Mouse (Mus musculus): ENCODE measurements at regions not wholly inside any gene's neighbourhood (a gene's known extent, or its start where the extent isn't known, plus 50 kb on each side); places are given as distances from the start of the nearest gene placed in this dataset.
A peak's percentile ranks its signal among the peaks of the same experiment; 100 is the strongest.

DNA sequence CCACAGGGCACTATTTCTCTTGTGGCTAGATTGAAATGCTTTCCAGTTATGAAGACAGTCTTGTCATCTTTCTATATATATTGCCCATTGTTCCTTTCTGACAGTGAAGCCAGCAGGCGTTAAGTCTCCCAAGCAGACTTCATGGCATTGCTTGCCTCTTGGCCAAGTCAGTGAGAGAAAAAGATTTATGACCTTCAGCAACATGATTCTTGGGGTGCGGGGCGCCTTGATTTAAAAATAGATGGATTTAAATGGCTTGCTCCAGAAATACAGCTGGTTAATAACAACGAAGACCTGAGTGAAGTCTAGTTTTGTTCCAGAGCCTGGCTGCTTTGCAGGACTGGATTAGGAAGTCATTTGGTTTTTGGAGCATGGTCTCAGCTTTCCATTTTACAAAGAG lies 475.2 kb upstream of the Gm26657 start:
- no peak for TF ChIP-seq CTCF (IDR thresholded peaks at IDR 0.05)
- intact Hi-C loops (cut with DNase I), result no loop called here
- H3K4me3 ChIP-seq, result no peak overlapping the region; the same call in 1 of the 2 replicates
- peak overlapping the region; percentile 76 for H3K27ac ChIP-seq
- DNase-seq, result peak; percentile 74

DNA sequence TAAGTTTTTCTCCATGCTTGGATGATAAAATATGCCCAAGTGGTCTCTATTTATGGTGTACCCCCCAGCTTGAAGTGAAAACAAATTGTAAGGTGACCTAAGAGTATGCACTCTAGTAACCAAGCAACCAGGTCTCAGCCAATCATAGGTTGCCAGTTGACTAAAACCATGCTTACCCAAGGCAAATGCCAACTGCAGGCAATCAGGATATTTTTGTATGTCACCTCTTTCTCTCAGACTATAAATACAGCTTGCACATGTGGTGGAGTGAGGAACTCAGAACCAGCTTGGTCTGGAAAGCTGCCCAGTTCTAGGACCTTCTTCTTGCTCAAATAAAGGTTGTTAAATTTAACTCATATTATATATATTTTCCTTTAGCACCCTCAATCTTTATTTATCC lies 476.0 kb upstream of the Gm26657 start:
- H3K27ac ChIP-seq, result peak overlapping the region; percentile 76
- intact Hi-C loops (cut with DNase I), result no loop called here

DNA sequence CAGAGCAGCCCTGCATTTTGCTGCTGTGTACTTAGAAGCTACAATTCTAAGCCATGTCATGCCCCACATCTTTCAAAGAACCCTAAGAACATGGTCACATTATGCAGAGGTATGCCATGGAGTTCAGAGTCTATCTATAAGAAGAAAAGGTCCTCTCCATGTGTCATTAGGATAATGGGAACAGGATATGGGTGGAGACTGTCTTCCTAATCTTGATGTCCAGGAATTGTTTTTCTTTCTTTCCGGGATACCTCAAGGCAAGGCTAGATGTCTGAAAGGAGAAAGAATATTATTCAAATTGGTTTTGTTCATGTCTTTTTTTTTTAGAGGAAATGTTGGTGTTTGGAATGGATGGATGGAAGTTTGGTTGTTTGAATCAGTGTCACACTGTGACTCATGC lies 477.3 kb upstream of the Gm26657 start:
- intact Hi-C loops (cut with DNase I), result no loop called here
- DNase-seq, result no peak
- TF ChIP-seq CTCF (IDR thresholded peaks at IDR 0.05), result no peak

More for the DNA sequence above, 476.0 kb upstream of the Gm26657 start:
- TF ChIP-seq CTCF (IDR thresholded peaks at IDR 0.05), result no peak
- H3K4me3 ChIP-seq, result no peak overlapping the region
- peak; percentile 48 for DNase-seq

DNA sequence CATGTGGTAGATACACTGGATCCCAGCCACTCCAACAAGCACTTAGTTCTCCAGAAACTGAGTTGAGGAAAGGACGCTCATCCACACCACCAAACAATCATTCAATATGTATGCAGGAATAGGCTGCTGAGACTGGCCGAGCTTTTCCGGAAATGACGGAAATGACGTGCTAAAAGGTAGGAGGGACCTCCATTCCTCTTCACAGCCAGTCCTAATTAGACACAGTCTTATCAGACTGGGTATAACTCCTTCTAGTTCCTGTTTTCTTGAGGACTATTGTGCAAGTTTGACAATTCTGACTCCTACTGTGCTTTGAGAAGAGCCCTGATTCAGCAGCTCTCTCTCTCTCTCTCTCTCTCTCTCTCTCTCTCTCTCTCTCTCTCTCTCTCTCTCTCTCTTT lies 477.9 kb upstream of the Gm26657 start:
- intact Hi-C loops (cut with DNase I), result no loop called here
- no peak overlapping the region for H3K27ac ChIP-seq
- no peak for TF ChIP-seq CTCF (IDR thresholded peaks at IDR 0.05)
- no peak overlapping the region for H3K4me3 ChIP-seq
- no peak for DNase-seq

More for the DNA sequence above, 477.3 kb upstream of the Gm26657 start:
- Histone ChIP-seq H3K27ac (no peak overlapping the region), H3K4me3 (no peak overlapping the region)

DNA sequence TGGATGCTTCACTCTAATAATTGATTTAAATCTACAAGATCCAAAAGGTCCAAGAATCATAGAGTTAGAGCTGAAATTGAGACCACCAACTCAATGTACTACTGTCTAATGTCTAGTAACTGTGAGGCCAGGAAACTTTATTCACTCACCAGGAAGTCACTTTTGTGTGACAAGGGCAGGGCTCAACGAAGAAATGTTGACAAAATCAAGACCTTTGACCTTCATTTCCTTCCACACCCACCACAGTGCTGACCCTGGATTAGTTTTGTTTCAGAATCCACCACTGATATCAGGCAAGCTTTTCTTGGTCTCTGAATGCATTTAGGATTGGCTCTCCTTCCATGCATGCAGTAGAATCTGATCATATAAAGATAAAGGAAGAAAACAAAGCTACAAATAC lies 487.5 kb upstream of the Gm26657 start:
- no peak overlapping the region for H3K4me3 ChIP-seq
- intact Hi-C loops (cut with DNase I), result no loop called here
- no peak overlapping the region for H3K27ac ChIP-seq
- no peak for TF ChIP-seq CTCF (IDR thresholded peaks at IDR 0.05)
- no peak for DNase-seq

DNA sequence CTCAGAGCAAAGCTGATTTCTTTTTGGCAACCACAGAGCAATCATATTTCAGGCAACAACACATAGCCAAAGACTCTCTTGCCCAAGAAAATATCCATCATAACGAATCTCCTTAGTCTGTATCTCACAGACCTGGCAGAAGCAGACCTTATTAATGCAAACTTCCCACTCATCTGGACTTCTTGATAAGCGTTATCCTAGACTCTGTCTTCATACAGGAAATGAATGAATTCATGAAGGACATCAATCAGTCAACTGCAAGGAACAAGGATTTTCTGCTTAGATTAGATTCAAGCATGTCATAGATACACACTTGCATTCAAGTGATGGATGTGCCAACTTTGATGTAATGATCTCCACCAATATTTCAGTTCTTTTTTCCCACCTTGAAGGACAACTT lies 488.1 kb upstream of the Gm26657 start:
- DNase-seq, result no peak
- Histone ChIP-seq H3K4me3 (no peak overlapping the region), H3K27ac (no peak overlapping the region)
- intact Hi-C loops (cut with DNase I), result no loop called here
- TF ChIP-seq CTCF (IDR thresholded peaks at IDR 0.05), result no peak

DNA sequence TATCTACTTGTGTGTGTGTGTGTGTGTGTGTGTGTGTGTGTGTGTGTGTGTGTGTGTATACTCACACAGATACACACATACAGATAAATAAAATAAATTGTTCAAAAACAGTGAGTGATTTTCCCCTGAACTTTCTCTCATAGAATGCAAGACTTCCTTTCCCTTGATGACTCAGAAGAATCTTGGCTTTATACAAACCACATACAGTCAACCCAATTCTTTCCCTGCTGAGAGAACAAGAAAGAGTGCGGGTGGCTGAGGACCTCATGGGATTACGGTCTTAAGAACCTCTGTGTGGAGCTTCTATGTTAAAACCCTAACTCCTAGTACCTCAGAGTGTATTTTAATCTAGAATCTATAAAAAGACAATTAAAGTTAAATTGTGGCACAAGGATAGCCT lies 489.3 kb upstream of the Gm26657 start:
- intact Hi-C loops (cut with DNase I), result no loop called here
- Histone ChIP-seq H3K27ac (no peak overlapping the region), H3K4me3 (no peak overlapping the region)
- no peak for DNase-seq
- TF ChIP-seq CTCF (IDR thresholded peaks at IDR 0.05), result no peak

DNA sequence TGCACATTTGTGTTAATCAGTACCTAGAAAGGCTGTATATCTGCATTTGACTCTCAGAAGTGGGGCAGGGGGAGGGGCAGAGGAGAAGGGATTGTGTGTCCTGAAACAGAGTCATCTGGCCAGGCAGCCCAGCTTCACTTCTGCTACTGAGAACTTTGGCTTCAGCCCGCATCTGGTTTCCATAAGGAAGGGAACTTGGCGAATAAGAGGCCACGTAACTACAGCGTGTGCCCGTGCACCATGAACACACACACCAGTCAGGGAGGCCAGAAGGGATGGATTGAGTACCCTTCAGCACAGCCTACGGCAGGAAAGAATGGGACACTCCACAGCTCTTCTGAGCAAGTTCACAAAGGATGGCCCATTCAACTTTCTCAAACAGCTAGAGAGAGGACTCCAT lies 496.0 kb upstream of the Gm26657 start:
- no peak overlapping the region for H3K27ac ChIP-seq
- intact Hi-C loops (cut with DNase I), result no loop called here
- DNase-seq, result peak; percentile 21
- TF ChIP-seq CTCF (IDR thresholded peaks at IDR 0.05), result no peak
- H3K4me3 ChIP-seq, result no peak overlapping the region

DNA sequence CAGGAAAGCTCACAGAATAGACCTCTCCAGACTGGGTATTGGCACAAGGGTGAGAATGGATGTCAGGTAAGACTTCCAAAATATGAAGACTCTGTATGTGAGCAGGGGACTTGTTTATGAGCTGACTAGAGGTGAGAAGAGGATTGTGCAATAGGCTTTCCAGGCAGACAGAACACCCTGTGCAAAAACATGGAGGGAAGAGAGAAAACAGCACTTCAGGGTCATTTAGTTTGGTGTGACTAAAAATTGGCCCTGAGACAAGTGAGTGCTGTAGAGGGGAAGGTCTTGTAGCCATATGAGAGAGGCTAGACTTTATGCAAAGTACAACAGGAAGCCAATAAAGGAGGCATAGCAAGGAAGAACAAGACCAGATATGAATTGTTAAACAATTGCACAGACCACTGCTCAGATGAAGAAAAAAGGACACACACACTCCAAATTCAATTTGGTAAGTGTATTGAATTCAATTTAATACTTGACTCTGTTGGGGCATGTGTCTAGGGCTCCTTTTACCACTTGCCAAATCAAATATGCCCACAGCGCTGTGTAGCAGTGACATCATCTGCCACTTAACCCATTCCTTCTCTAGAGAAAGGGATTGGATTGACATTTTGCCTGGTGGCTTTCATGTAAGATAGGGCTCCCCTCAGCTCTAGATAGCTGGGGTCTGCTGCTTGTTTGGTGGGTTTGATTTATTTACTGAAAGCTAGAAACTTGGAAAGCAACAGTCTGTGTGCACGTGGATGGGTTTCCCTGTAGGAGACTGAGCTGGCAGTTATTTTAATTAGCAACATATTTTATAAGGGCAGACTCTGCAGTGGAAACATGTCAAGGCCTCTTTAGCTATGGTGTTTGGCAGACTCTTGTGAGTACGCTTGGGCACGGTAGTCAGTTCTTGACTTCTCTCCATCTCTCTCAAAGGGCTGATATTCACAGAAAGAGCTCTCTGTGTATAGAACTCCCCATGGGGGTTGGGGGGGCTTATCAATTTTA lies 501.1 kb upstream of the Gm26657 start:
- TF ChIP-seq CTCF (IDR thresholded peaks at IDR 0.05), result no peak
- no peak for DNase-seq
- no peak overlapping the region for H3K27ac ChIP-seq
- no peak overlapping the region for H3K4me3 ChIP-seq
- intact Hi-C loops (cut with DNase I), result no loop called here

DNA sequence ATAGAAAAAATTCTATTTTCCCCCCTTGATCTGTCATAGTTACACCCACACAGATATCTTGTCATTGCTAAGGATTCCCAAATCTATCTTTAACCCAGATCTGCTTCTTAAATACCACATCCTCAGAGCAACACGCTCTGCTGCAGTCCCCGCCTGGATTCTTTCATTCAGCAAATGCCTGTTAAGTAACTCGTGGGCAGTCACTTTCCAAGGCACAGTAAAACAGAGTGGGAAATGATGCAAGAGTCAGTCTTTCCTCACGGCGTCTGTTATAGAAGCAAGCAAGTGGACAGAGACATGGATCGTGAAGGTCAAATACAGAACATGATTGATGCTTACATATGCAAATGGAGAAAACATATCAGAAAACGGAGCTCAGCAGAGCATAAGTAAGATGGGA lies 508.5 kb upstream of the Gm26657 start:
- Histone ChIP-seq H3K27ac (no peak overlapping the region), H3K4me3 (no peak overlapping the region)
- intact Hi-C loops (cut with DNase I), result no loop called here
- TF ChIP-seq CTCF (IDR thresholded peaks at IDR 0.05), result no peak
- no peak for DNase-seq

DNA sequence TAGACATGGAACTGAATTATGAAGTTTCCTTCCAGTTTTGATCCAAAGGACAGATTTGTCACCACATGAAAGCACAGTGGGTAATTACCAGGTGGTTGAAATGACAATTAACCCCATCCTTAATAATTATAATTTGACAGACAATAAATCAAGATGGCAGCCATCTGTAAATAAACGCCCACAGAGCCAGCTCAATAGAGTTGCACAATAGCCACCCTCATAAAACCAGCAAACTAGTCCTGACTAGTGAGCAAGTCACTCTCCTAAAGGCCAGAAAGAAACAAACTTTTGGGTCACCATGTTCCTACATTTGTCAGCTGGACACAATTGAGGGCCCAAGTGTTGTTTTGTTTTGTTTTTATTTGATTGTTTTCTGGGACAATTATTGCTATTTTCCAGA lies 509.4 kb upstream of the Gm26657 start:
- DNase-seq, result no peak
- intact Hi-C loops (cut with DNase I), result no loop called here
- H3K4me3 ChIP-seq, result no peak overlapping the region
- H3K27ac ChIP-seq, result no peak overlapping the region
- no peak for TF ChIP-seq CTCF (IDR thresholded peaks at IDR 0.05)

DNA sequence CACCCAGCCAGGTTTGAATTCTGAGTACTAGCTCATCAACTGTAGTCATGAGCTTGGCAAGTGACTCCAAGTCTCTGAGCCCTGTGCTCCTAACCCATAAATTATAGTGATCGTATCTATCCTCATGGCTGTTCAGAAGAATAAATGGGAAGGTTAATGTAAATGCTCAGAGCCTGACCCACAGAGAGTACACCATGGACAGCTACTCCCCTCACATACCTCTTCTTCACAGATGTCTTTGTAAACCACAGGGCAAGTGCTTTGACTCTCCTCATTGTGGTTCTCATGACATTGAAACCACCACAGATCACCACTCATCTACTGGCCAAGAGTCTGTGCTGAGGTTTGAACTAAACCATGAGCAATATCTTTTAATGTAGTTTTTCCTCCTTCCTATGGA lies 513.4 kb upstream of the Gm26657 start:
- TF ChIP-seq CTCF (IDR thresholded peaks at IDR 0.05), result no peak
- Histone ChIP-seq H3K4me3 (no peak overlapping the region), H3K27ac (no peak overlapping the region)
- DNase-seq, result no peak
- intact Hi-C loops (cut with DNase I), result no loop called here

DNA sequence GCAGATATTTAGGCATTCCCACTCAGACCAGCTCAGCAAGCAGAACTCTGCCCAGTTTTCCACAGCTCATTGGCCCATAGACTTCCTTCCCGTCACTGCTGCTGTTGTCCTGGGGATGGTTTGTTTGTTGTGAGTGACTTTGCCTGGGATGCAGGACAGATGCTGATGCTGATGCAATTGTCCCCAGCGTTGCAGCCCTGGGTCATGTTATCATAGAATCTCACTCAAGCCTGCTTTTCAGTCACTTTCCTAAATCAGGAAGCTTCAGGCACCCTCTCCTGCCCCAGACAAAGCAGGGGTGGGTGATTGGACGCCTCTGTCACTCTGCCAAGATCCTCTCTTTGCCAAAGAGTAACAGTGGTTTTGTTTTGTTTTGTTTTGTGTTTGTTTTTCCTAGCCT lies 515.3 kb upstream of the Gm26657 start:
- DNase-seq, result peak; percentile 50
- intact Hi-C loops (cut with DNase I), result loop anchor here (5.0 kb wide), 1 partner anchor 268 kb away; no protein-coding TSS in a partner anchor
- Histone ChIP-seq H3K27ac (peak overlapping the region; percentile 31; the same call in 1 of the 2 replicates), H3K4me3 (no peak overlapping the region)
- TF ChIP-seq CTCF (IDR thresholded peaks at IDR 0.05), result no peak
